Mouse (Mus musculus) heart, postnatal 0 days (tissue): Measurements from ENCODE around the gene Jak2.

Experiments used
- CTCF ChIP-seq: IDR thresholded peaks from 2 replicates; pipeline ENCODE4 v1.5.1; 2016; ENCODE audit warnings: antibody characterized with exemption, control low read depth, low read depth
- EP300 ChIP-seq: IDR thresholded peaks from 2 replicates; pipeline ENCODE4 v1.6.1; 2016; ENCODE audit warnings: antibody characterized with exemption, low read depth

DNA sequence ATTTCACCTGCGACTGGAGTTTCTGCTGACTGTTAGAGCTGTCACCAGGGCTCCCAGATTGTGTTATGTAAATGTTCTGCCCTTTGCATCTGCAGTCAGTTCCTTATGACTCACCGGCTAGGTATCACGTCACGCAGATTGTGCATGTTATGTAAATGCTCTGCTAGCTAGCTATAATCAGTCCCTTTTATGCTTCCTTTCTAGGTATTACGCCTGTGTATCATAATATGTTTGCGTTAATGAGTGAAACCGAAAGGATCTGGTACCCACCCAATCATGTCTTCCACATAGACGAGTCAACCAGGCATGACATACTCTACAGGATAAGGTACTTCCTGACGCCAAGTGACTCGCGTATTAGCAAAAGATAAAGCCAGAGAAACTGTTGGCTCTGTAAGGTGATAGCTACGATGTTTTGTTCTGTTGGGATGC, 19.5 kb downstream of the Jak2 start:
- TF ChIP-seq CTCF (no peak), EP300 (no peak)
